Mouse (Mus musculus): ENCODE results near the gene Pias3.

DNA sequence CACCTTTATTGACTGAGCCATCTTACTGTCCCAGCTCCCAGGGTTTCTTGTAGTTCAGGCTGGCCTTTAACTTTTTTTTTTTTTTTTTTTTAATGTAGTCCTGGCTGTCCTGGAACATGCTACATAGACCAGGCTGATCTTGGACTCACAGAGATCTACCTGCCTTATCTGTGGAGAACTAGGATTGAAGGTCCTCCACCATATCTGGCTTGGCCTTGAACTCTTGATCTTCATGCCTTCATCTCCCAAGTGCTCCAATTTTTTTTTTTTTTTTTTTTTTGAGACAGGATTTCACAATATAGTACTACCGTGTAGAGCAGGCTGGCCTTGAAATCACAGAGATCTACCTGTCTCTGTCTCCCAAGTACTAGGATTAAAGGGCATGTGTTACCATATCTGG, 2.6 kb upstream of the Pias3 start:
- no peak for TF ChIP-seq CTCF (IDR thresholded peaks at IDR 0.05; ENCODE audit: low read depth, low read length)
- TF ChIP-seq POLR2A (IDR thresholded peaks at IDR 0.05; ENCODE audit: borderline replicate concordance, low read depth, low read length) = no peak

Measured in bone marrow macrophage, adult 2 months (primary cell).